Mouse (Mus musculus): ENCODE results near the gene Gm3106. TPM values are rescaled to one million over a fixed set of nuclear protein-coding genes. Genes with fewer than 3 reads are reported as not detected.
"Not testable (repeated sequence)": the region's sequence is repeated elsewhere in the genome, so short reads cannot be mapped to it uniquely, and the experiment has no call there.

Gm3106 gene
- total RNA-seq (2021): not detected
- long read RNA-seq, experiment 1: 0 reads
- long read RNA-seq, experiment 2: 0 reads

DNA sequence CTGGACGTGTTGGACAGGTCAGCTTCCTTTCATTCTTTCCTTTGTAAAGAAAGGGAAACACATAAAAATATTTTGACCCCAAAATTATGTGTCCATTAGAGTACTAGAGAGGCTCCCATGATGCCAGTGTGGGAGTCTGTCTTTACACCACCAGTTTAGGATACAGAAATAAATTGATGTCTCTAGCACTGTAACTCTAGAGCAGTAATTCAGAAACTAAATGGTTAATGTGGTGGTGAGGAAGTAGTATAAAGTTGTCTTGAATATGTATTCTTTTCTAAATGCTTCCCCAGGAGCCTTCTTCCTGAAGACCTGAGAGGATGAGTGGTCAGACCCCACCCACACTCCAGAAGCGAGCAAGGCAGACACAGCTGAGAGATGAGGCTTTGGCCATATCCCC lies at the start of gene Gm3106:
Gene Gm3106 (plus strand): TSS at position 301 of the 400 bp plus-strand sequence.
- not testable (repeated sequence) for DNase-seq

Other genes starting within 250 kb of the Gm3106 start
- gene BC061212, start 147.5 kb upstream of the Gm3106 start, total RNA-seq (2021): not detected
- gene Gm6351, start 141.6 kb upstream of the Gm3106 start, total RNA-seq (2021): not detected
- gene A430089I19Rik, start 88.8 kb downstream of the Gm3106 start, total RNA-seq (2021): not detected
- not detected for gene Gm6502, start 96.4 kb downstream of the Gm3106 start, total RNA-seq (2021)
- gene AA792892, start 121.7 kb downstream of the Gm3106 start, total RNA-seq (2021): not detected
- not detected for gene Gm7682, start 227.8 kb downstream of the Gm3106 start, total RNA-seq (2021)

All from gastrocnemius, postnatal 25 days (tissue).